Mouse (Mus musculus): ENCODE measurements around the gene Ppt1.

GRCm38 (mm10) chr4:122827651-122828050 lies 8.4 kb upstream of the Ppt1 start:
- TF ChIP-seq CTCF (IDR thresholded peaks at IDR 0.05; ENCODE audit: low read depth, low read length), result no peak
- no peak for TF ChIP-seq POLR2A (IDR thresholded peaks at IDR 0.05; ENCODE audit: borderline replicate concordance, low read depth, low read length)
